ENCODE assay signal across 11 mouse cellular contexts in the genomic region with DNA sequence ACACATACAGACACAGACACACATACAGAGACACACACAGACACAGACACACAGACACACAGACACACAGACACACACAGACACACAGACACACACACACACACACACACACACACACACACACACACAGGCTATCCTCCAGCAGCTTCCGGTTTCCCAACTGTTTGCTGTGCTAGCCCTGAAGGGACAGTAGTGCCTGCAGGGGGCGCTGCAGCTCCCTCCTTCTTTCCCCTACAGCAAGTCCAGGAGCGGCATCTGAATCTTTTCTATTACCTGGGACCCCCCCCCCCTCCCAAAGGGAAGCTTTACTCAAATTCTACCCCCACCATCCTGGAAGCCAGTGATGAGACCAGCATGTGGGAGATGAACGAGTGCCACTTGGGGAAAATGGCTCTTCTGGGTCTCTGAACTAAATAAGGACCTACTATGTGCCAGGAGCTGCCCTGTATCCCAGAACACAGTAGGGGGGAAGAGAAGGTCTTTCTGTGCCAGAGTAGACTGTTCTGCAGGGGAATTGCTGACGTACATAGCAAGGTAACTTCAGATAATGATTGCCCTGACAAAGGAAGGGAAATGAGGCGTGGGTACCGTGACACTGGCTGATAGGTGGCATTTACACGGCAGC. TPM values are rescaled to one million over a fixed set of nuclear protein-coding genes. Genes with fewer than 3 reads are reported as not detected.
DNase-seq lines count a peak whose midpoint lies in the region; ATAC-seq and TF ChIP-seq lines count a peak whose summit lies in the region.
"Had no signal": no experiment of that assay in that cellular context is flagged by ENCODE, and none has a peak within 500 bp of the region (broad histone marks: within the 10 kb centered on the region; RNA-seq: fewer than 3 reads in every experiment).

No protein-coding gene starts in this region.

- WGBS in cerebellum, adult 2 months, result 57% methylated on average over 8 of the region's 8 CpGs
- WGBS in bone marrow, adult 2 months, result 51% methylated on average over 8 of the region's 8 CpGs
- 63% methylated on average over 8 of the region's 8 CpGs for WGBS in heart, embryonic 12.5 days

- DNase-seq in cerebellum, adult 2 months, result no peak
- no peak for DNase-seq in cerebellum, adult 11 months
- DNase-seq in layer of hippocampus, adult 11-12 months (ENCODE audit: low spot score), result peak; percentile 46
- no peak for DNase-seq in layer of hippocampus, postnatal 14 days (ENCODE audit: low spot score in 2 of 2)
- DNase-seq in 3T3-L1 (ENCODE audit: low read depth, low spot score), result peak; percentile 46
- DNase-seq in spleen, postnatal 36 days (ENCODE audit: low spot score in 2 of 2), result no peak

- no peak for TF ChIP-seq POLR2A in cerebellum, adult 2 months (IDR thresholded peaks at IDR 0.05; ENCODE audit: borderline replicate concordance, insufficient read depth, low read length)
- TF ChIP-seq POLR2A in bone marrow, adult 2 months (IDR thresholded peaks at IDR 0.05; ENCODE audit: borderline replicate concordance, control insufficient read depth, low read depth, low read length), result no peak

- TF ChIP-seq CTCF in cerebellum, adult 2 months (IDR thresholded peaks at IDR 0.05; ENCODE audit: borderline replicate concordance, insufficient read depth, low read depth, low read length), result peak; percentile 46
- TF ChIP-seq CTCF in bone marrow, adult 2 months (IDR thresholded peaks at IDR 0.05; ENCODE audit: control insufficient read depth, insufficient read depth, low read length), result peak; percentile 44

- no peaks in the 10 kb centered on the region for H3K9me3 ChIP-seq in heart, embryonic 12.5 days (replicated peaks)
- H3K9me3 ChIP-seq: midbrain, embryonic 12.5 days; stomach, embryonic 15.5 days had no signal

- no peak overlapping the region for H3K4me3 ChIP-seq in cerebellum, adult 2 months (replicated peaks; ENCODE audit: insufficient read depth, low read depth, low read length)
- no peak overlapping the region for H3K4me3 ChIP-seq in bone marrow, adult 2 months (replicated peaks; ENCODE audit: control insufficient read depth, low read depth, low read length)
- no peak overlapping the region for H3K4me3 ChIP-seq in heart, embryonic 12.5 days
- H3K4me3 ChIP-seq: midbrain, embryonic 12.5 days; stomach, embryonic 15.5 days had no signal

- no peak overlapping the region for H3K27ac ChIP-seq in cerebellum, adult 2 months (ENCODE audit: insufficient read depth, low read length)
- H3K27ac ChIP-seq in bone marrow, adult 2 months (ENCODE audit: control insufficient read depth, insufficient read depth, low read depth, low read length, poor library complexity), result no peak overlapping the region
- H3K27ac ChIP-seq in heart, embryonic 12.5 days (ENCODE audit: poor library complexity, severe bottlenecking), result no peak overlapping the region
- H3K27ac ChIP-seq: midbrain, embryonic 12.5 days; stomach, embryonic 15.5 days had no signal

- H3K27me3 ChIP-seq in cerebellum, adult 2 months (ENCODE audit: control insufficient read depth, insufficient read depth, low read length), result no peaks in the 10 kb centered on the region
- no peaks in the 10 kb centered on the region for H3K27me3 ChIP-seq in heart, embryonic 12.5 days (replicated peaks)
- H3K27me3 ChIP-seq: midbrain, embryonic 12.5 days; stomach, embryonic 15.5 days had no signal

- peaks cover 4% of the 10 kb centered on the region for H3K4me1 ChIP-seq in cerebellum, adult 2 months (ENCODE audit: control insufficient read depth, insufficient read depth, low read length)
- H3K4me1 ChIP-seq in bone marrow, adult 2 months (ENCODE audit: control insufficient read depth, insufficient read depth, low read length), result peaks cover 4% of the 10 kb centered on the region; the same call in 1 of the 2 replicates
- peaks cover 25% of the 10 kb centered on the region for H3K4me1 ChIP-seq in heart, embryonic 12.5 days (replicated peaks)

- peaks cover 7% of the 10 kb centered on the region; the same call in 1 of the 2 replicates for H3K36me3 ChIP-seq in heart, embryonic 12.5 days
- H3K36me3 ChIP-seq: midbrain, embryonic 12.5 days; stomach, embryonic 15.5 days had no signal

- ATAC-seq in heart, embryonic 12.5 days (ENCODE audit: insufficient number of reproducible peaks, low FRiP score), result no peak
- ATAC-seq: forebrain, embryonic 16.5 days had no signal

- H3K4me2 ChIP-seq in heart, embryonic 12.5 days, result no peak overlapping the region
- H3K4me2 ChIP-seq: midbrain, embryonic 12.5 days; stomach, embryonic 15.5 days had no signal

- no peak overlapping the region for H3K9ac ChIP-seq in heart, embryonic 12.5 days
- H3K9ac ChIP-seq: midbrain, embryonic 12.5 days; stomach, embryonic 15.5 days had no signal

RNA-seq across cellular contexts. Expression of a gene that starts 4.1 kb away (rescaled TPM):
- 37.8 and 43.1 TPM in 2 replicates for polyA plus RNA-seq in cerebellum, adult 2 months (2012; rRNA removed)
- total RNA-seq in layer of hippocampus, postnatal 14 days (2021), result 10 to 100 TPM; 16.6 to 18.0 TPM
- polyA plus RNA-seq in bone marrow, adult 2 months (2011; ENCODE audit: insufficient read depth, insufficient read length, low replicate concordance, missing spikeins), result 7.1 and 8.4 TPM in 2 replicates
- 31.7 and 31.9 TPM in 2 replicates for polyA plus RNA-seq in heart, embryonic 12.5 days (2016; fragmentation: Nextera tagmentation; extraction: Ambion mirVana)

RNA-seq across cellular contexts. Expression of a gene that starts 20.9 kb away (rescaled TPM):
- polyA plus RNA-seq in cerebellum, adult 2 months (2012; rRNA removed), result 146 and 148 TPM in 2 replicates
- 10 to 100 TPM; 73.0 to 77.8 TPM for total RNA-seq in layer of hippocampus, postnatal 14 days (2021)
- polyA plus RNA-seq in bone marrow, adult 2 months (2011; ENCODE audit: insufficient read depth, insufficient read length, low replicate concordance, missing spikeins), result 35.3 and 57.2 TPM in 2 replicates
- polyA plus RNA-seq in heart, embryonic 12.5 days (2016; fragmentation: Nextera tagmentation; extraction: Ambion mirVana), result 151 and 156 TPM in 2 replicates

RNA-seq across cellular contexts. Expression of a gene that starts 45.3 kb away (rescaled TPM):
- 0.24 and 0.65 TPM in 2 replicates for polyA plus RNA-seq in cerebellum, adult 2 months (2012; rRNA removed)
- under 1 TPM; 0.31 to 0.69 TPM for total RNA-seq in layer of hippocampus, postnatal 14 days (2021)
- 9.5 and 13.9 TPM in 2 replicates for polyA plus RNA-seq in bone marrow, adult 2 months (2011; ENCODE audit: insufficient read depth, insufficient read length, low replicate concordance, missing spikeins)
- polyA plus RNA-seq in heart, embryonic 12.5 days (2016; fragmentation: Nextera tagmentation; extraction: Ambion mirVana), result 11.4 and 12.0 TPM in 2 replicates

RNA-seq across cellular contexts. Expression of a gene that starts 59.6 kb away (rescaled TPM):
- polyA plus RNA-seq in cerebellum, adult 2 months (2012; rRNA removed), result 86.0 and 99.2 TPM in 2 replicates
- total RNA-seq in layer of hippocampus, postnatal 14 days (2021), result 10 to 100 TPM; 47.7 to 54.8 TPM
- 10.2 and 10.8 TPM in 2 replicates for polyA plus RNA-seq in bone marrow, adult 2 months (2011; ENCODE audit: insufficient read depth, insufficient read length, low replicate concordance, missing spikeins)
- polyA plus RNA-seq in heart, embryonic 12.5 days (2016; fragmentation: Nextera tagmentation; extraction: Ambion mirVana), result 12.3 and 12.9 TPM in 2 replicates

Comparison
In these comparisons a context has a peak if more than half of its experiments do, and no peak if none do; other contexts are left out.
1. DNase-seq: peak in layer of hippocampus, adult 11-12 months (single experiment) and 3T3-L1 (single experiment); none in cerebellum, adult 2 months (0 of 2), cerebellum, adult 11 months (single experiment), layer of hippocampus, postnatal 14 days (0 of 2) and spleen, postnatal 36 days (0 of 2).